Mouse (Mus musculus): ENCODE measurements around the gene Slc45a2. TPM values are rescaled to one million over a fixed set of nuclear protein-coding genes. Genes with fewer than 3 reads are reported as not detected.

The Slc45a2 gene
- polyA plus RNA-seq, 1 experiment from 2014 or later, result not detected

- TF ChIP-seq CTCF (IDR thresholded peaks at IDR 0.05), result no peak
- H3K27me3 ChIP-seq, result peaks cover 3% of the 10 kb centered on the region
- CTCF ChIA-PET, result interaction anchor here (0.6 kb wide), 1 partner anchor 252 kb away, joined by 3 read pairs; no protein-coding TSS in a partner anchor
- POLR2A ChIA-PET, result interaction anchor here (0.6 to 1.0 kb wide), 3 partner anchors 27 to 1098 kb away, joined by 3 read pairs; partner anchors contain the start of gene Rxfp3
- in situ Hi-C loops (cut with MboI; ENCODE audit: low pct_unique_long_range_greater_than_20kb), result no loop called here
- peak; percentile 45 for ATAC-seq
- no peak for DNase-seq (ENCODE audit: low read depth, low spot score)
These were observed 64.3 kb downstream of the Slc45a2 start, which contains the start of gene Adamts12 for GRCm38 (mm10) chr15:11064558-11065411. Gene Adamts12 (plus strand): TSS chr15:11064790.

GRCm38 (mm10) chr15:11065528-11066171, 65.1 kb downstream of the Slc45a2 start:
- no peak for DNase-seq (ENCODE audit: low read depth, low spot score)
- ChIA-PET POLR2A (no interaction called here), CTCF (interaction anchor here (0.8 kb wide), 1 partner anchor 20 kb away, joined by 3 read pairs; no protein-coding TSS in a partner anchor)
- ATAC-seq, result no peak
- TF ChIP-seq CTCF (IDR thresholded peaks at IDR 0.05), result no peak
- in situ Hi-C loops (cut with MboI; ENCODE audit: low pct_unique_long_range_greater_than_20kb), result no loop called here
- H3K27me3 ChIP-seq, result peaks cover 3% of the 10 kb centered on the region

GRCm38 (mm10) chr15:11066299-11066698, 65.8 kb downstream of the Slc45a2 start:
- H3K27me3 ChIP-seq, result peaks cover 3% of the 10 kb centered on the region
- ChIA-PET POLR2A (no interaction called here), CTCF (interaction anchor here (0.8 kb wide), 1 partner anchor 19 kb away, joined by 3 read pairs; no protein-coding TSS in a partner anchor)
- in situ Hi-C loops (cut with MboI; ENCODE audit: low pct_unique_long_range_greater_than_20kb), result no loop called here
- ATAC-seq, result no peak
- no peak for DNase-seq (ENCODE audit: low read depth, low spot score)
- TF ChIP-seq CTCF (IDR thresholded peaks at IDR 0.05), result no peak

- ATAC-seq (no peak), DNase-seq (ENCODE audit: low read depth, low spot score) (no peak)
- H3K27me3 ChIP-seq, result peaks cover 3% of the 10 kb centered on the region
- in situ Hi-C loops (cut with MboI; ENCODE audit: low pct_unique_long_range_greater_than_20kb), result no loop called here
- ChIA-PET POLR2A (no interaction called here), CTCF (no interaction called here)
- no peak for TF ChIP-seq CTCF (IDR thresholded peaks at IDR 0.05)
These were observed 67.4 kb downstream of the Slc45a2 start for GRCm38 (mm10) chr15:11067891-11068290.

GRCm38 (mm10) chr15:11075726-11076361, 75.3 kb downstream of the Slc45a2 start:
- no peak for TF ChIP-seq CTCF (IDR thresholded peaks at IDR 0.05)
- CTCF ChIA-PET, result no interaction called here
- POLR2A ChIA-PET, result no interaction called here
- no peaks in the 10 kb centered on the region for H3K27me3 ChIP-seq
- no peak for ATAC-seq
- in situ Hi-C loops (cut with MboI; ENCODE audit: low pct_unique_long_range_greater_than_20kb), result no loop called here
- no peak for DNase-seq (ENCODE audit: low read depth, low spot score)

Other genes starting within 250 kb of the Slc45a2 start
- 0.05 TPM for gene C1qtnf3, start 48.4 kb upstream of the Slc45a2 start, polyA plus RNA-seq (2021)
- gene Amacr, start 19.0 kb upstream of the Slc45a2 start, polyA plus RNA-seq (2021), result 15.2 TPM
- not detected for gene Rxfp3, start 37.3 kb downstream of the Slc45a2 start, polyA plus RNA-seq (2021)
- gene Adamts12, start 64.1 kb downstream of the Slc45a2 start, polyA plus RNA-seq (2021), result 0.36 TPM